8 mouse cellular contexts compared by ENCODE assay signal in genomic region chr8:122550234-122550994, GRCm38 (mm10). TPM values are rescaled to one million over a fixed set of nuclear protein-coding genes. Genes with fewer than 3 reads are reported as not detected.
A peak's percentile ranks its signal among the peaks of the same experiment; 100 is the strongest.
DNase-seq lines count a peak whose midpoint lies in the region; ATAC-seq and TF ChIP-seq lines count a peak whose summit lies in the region.

No protein-coding gene starts in this region.

- H3K27ac ChIP-seq in embryonic facial prominence, embryonic 15.5 days (replicated peaks): peak overlapping the region; percentile 92
- peak overlapping the region; percentile 81; the same call in 1 of the 2 replicates for H3K27ac ChIP-seq in limb, embryonic 13.5 days

- no peaks in the 10 kb centered on the region for H3K9me3 ChIP-seq in embryonic facial prominence, embryonic 15.5 days (replicated peaks)
- H3K9me3 ChIP-seq in limb, embryonic 13.5 days: no peaks in the 10 kb centered on the region

- DNase-seq in A20 (ENCODE audit: low read depth, low spot score): peak; percentile 77
- peak; percentile 79 for DNase-seq in MN1 (ENCODE audit: low spot score)
- peak; percentile 75 for DNase-seq in heart, postnatal 4 days
- no peak for DNase-seq in layer of hippocampus, adult 18-20 months (ENCODE audit: low spot score in 2 of 2)
- DNase-seq in left cerebral cortex, adult 9 months (ENCODE audit: low spot score in 2 of 2): no peak

- peak overlapping the region; percentile 80 for H3K9ac ChIP-seq in embryonic facial prominence, embryonic 15.5 days
- H3K9ac ChIP-seq in limb, embryonic 13.5 days: peak overlapping the region; percentile 91

- H3K79me2 ChIP-seq in myocyte (ENCODE audit: control insufficient read depth, insufficient read depth): peaks cover 50% of the 10 kb centered on the region

- 2% methylated on average over 52 of the region's 52 CpGs for WGBS in embryonic facial prominence, embryonic 15.5 days
- WGBS in limb, embryonic 13.5 days: 4% methylated on average over 48 of the region's 52 CpGs

- peak overlapping the region; percentile 77 for H3K4me3 ChIP-seq in embryonic facial prominence, embryonic 15.5 days (replicated peaks)
- peak overlapping the region; percentile 78 for H3K4me3 ChIP-seq in limb, embryonic 13.5 days
- peak overlapping the region; percentile 86 for H3K4me3 ChIP-seq in myocyte

- no peak for TF ChIP-seq POLR2A in myocyte (IDR thresholded peaks at IDR 0.05; ENCODE audit: insufficient read length, low read depth)

- no peaks in the 10 kb centered on the region for H3K27me3 ChIP-seq in embryonic facial prominence, embryonic 15.5 days
- H3K27me3 ChIP-seq in limb, embryonic 13.5 days: no peaks in the 10 kb centered on the region
- no peaks in the 10 kb centered on the region for H3K27me3 ChIP-seq in myocyte (ENCODE audit: control insufficient read depth, insufficient read depth, insufficient read length)

- H3K4me2 ChIP-seq in embryonic facial prominence, embryonic 15.5 days (replicated peaks): peak overlapping the region; percentile 73
- H3K4me2 ChIP-seq in limb, embryonic 13.5 days (replicated peaks): peak overlapping the region; percentile 84
- peak overlapping the region; percentile 97 for H3K4me2 ChIP-seq in myocyte (ENCODE audit: low read depth)

- H3ac ChIP-seq in myocyte (ENCODE audit: control insufficient read depth, insufficient read length): peak overlapping the region; percentile 77

- peak; percentile 41 for ATAC-seq in embryonic facial prominence, embryonic 15.5 days (ENCODE audit: insufficient number of reproducible peaks, low FRiP score, low TSS enrichment, low read depth)
- ATAC-seq in limb, embryonic 13.5 days (ENCODE audit: low FRiP score, low read depth): peak; percentile 39; the same call in 1 of the 2 replicates

- H3K36me3 ChIP-seq in embryonic facial prominence, embryonic 15.5 days: no peaks in the 10 kb centered on the region
- H3K36me3 ChIP-seq in limb, embryonic 13.5 days: no peaks in the 10 kb centered on the region
- peaks cover 3% of the 10 kb centered on the region for H3K36me3 ChIP-seq in myocyte (ENCODE audit: control insufficient read depth, insufficient read depth)

- H3K4me1 ChIP-seq in embryonic facial prominence, embryonic 15.5 days: peaks cover 54% of the 10 kb centered on the region
- H3K4me1 ChIP-seq in limb, embryonic 13.5 days: peaks cover 52% of the 10 kb centered on the region

TF ChIP-seq in myocyte, 11 proteins besides CTCF, POLR2A, EP300 and RAD21:
- no peak for TF ChIP-seq USF1 (IDR thresholded peaks at IDR 0.05; ENCODE audit: low read depth)
- peak in 1 of 3 experiments; percentile 4 for TF ChIP-seq MYOD1 (IDR thresholded peaks at IDR 0.05; ENCODE audit: control insufficient read depth in 1 of 3, insufficient read length in 2 of 3, low read depth in 2 of 3)

RNA-seq across cellular contexts. Expression of gene Piezo1, which starts 0.7 kb away (rescaled TPM):
- polyA plus RNA-seq in embryonic facial prominence, embryonic 15.5 days (2015; fragmentation: Nextera tagmentation; extraction: Ambion mirVana): 14.3 and 16.7 TPM in 2 replicates
- total RNA-seq in heart, postnatal 4 days (2021): 10 to 100 TPM; 53.7 to 55.4 TPM
- polyA plus RNA-seq in limb, embryonic 13.5 days (2015; fragmentation: Nextera tagmentation; extraction: Ambion mirVana): 14.0 and 14.7 TPM in 2 replicates
- polyA plus RNA-seq in myocyte (2012; fragmentation: generic; extraction: Trizol): 156 TPM
- total RNA-seq in layer of hippocampus, adult 18-20 months (2021): 1 to 10 TPM; 3.2 to 3.5 TPM

RNA-seq across cellular contexts. Expression of gene Cdt1, which starts 17.4 kb away (rescaled TPM):
- 32.5 and 36.2 TPM in 2 replicates for polyA plus RNA-seq in embryonic facial prominence, embryonic 15.5 days (2015; fragmentation: Nextera tagmentation; extraction: Ambion mirVana)
- 10 to 100 TPM; 36.5 to 38.2 TPM for total RNA-seq in heart, postnatal 4 days (2021)
- 39.3 and 40.2 TPM in 2 replicates for polyA plus RNA-seq in limb, embryonic 13.5 days (2015; fragmentation: Nextera tagmentation; extraction: Ambion mirVana)
- polyA plus RNA-seq in myocyte (2012; fragmentation: generic; extraction: Trizol): 19.7 TPM
- 1 to 10 TPM; 1.2 to 1.8 TPM for total RNA-seq in layer of hippocampus, adult 18-20 months (2021)

RNA-seq across cellular contexts. Expression of gene Aprt, which starts 26.3 kb away (rescaled TPM):
- 298 and 312 TPM in 2 replicates for polyA plus RNA-seq in embryonic facial prominence, embryonic 15.5 days (2015; fragmentation: Nextera tagmentation; extraction: Ambion mirVana)
- total RNA-seq in heart, postnatal 4 days (2021): 10 to 100 TPM; 58.5 to 58.8 TPM
- 335 and 351 TPM in 2 replicates for polyA plus RNA-seq in limb, embryonic 13.5 days (2015; fragmentation: Nextera tagmentation; extraction: Ambion mirVana)
- 261 TPM for polyA plus RNA-seq in myocyte (2012; fragmentation: generic; extraction: Trizol)
- total RNA-seq in layer of hippocampus, adult 18-20 months (2021): 10 to 100 TPM; 58.1 to 61.6 TPM

Comparison
In these comparisons a context has a peak if more than half of its experiments do, and no peak if none do; other contexts are left out.
1. DNase-seq: peak in A20 (single experiment), MN1 (single experiment) and heart, postnatal 4 days (single experiment); none in layer of hippocampus, adult 18-20 months (0 of 2) and left cerebral cortex, adult 9 months (0 of 2).
2. Peak in every context shown above with its lines, with median percentiles within 50 percentile points of each other: H3K4me2 ChIP-seq and H3K4me3 ChIP-seq.